Mouse (Mus musculus) retina, postnatal 1 day (tissue): ENCODE results near the gene Gpi1.

ENCODE experiments used
- DNase-seq: peaks from one replicate; pipeline ENCODE4 v3.0.0-alpha.2; 2012

Gpi1 gene

GRCm38 (mm10) chr7:34230116-34230515 is at the start of gene Gpi1:
TSS of gene Gpi1 (minus strand) at chr7:34230336.
- DNase-seq = peak; percentile 92

DNA sequence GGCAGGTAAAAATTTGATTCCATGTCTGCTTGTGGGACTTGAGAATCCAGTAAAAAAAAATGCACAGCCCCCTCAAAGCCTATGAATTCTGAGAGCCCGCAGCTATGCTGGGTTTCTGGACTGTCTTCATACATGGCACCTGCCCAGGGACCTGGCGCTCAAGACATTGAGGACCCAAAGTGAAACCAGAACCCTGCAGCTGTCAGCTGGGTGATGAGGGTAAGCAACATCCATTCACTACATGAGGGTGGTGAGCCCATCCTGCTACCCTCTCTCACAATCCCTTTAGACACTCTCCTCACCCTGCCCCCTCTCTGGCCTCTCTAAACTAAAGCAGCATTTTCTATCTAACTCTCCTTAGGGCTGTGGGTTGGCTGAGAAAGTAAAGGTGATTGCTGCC is 47.5 kb upstream of the Gpi1 start:
- no peak for DNase-seq

DNA sequence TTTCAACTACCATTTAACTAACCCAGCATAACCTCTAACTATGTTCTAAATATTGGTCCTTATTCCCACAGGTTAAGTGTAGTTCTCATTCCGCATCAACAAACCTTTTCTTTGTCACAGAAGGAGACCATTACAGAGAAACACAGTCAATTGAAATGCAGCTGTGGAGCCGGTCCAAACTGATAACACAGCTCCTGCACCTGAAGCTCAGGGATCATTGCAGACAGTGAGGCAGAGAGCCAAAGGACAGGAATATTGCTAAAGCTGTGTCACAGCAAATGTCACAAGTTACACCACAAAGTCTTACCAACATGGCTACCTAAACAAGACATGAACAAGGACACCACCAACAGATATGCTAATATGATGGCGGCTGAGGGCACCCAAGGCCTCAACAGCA is 45.9 kb upstream of the Gpi1 start:
- DNase-seq = no peak

- DNase-seq = peak; percentile 26
Observed at GRCm38 (mm10) chr7:34272465-34272864, 42.3 kb upstream of the Gpi1 start.

DNA sequence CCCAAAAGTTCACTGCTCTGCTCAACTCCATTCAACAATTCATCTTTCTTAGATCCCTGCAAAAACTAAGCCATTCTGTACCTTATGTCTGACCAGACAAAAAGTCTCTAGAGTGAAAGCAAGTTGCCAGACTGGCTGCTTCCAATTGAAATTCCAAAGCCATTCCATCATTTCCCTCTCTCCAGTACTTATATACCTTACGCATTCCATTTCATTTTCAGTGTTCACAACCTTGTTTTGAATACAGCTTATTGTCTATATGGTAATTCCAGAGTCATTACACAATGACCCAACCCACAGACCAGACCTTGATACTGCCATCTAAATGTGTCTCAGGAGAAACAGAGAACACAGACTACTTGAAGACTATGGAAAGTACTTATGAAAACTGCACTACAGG is 38.3 kb upstream of the Gpi1 start:
- no peak for DNase-seq

- DNase-seq = peak; percentile 17
Observed at GRCm38 (mm10) chr7:34266421-34266820, 36.3 kb upstream of the Gpi1 start.

GRCm38 (mm10) chr7:34265876-34266346 is 35.8 kb upstream of the Gpi1 start:
- peak; percentile 66 for DNase-seq

DNA sequence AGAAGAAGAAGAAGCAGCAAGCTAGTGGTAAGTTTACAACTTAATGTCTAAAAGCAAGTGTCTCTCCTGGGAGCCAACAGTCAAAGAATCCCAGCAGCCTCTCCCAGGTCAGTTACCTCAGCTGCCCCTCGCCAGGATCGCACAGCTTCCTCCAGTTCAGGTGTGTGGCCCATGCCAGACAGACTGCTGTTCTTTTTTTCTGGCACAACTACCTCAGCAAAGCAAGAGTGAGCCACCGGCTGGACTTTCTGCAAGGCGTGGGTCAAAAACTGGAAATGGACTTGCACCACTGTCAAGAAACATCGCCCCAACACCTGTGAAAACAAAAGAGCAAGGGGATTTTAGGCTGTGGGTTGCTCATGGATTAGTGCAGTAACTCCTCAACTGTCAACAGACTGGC is 33.3 kb upstream of the Gpi1 start:
- DNase-seq = no peak

DNA sequence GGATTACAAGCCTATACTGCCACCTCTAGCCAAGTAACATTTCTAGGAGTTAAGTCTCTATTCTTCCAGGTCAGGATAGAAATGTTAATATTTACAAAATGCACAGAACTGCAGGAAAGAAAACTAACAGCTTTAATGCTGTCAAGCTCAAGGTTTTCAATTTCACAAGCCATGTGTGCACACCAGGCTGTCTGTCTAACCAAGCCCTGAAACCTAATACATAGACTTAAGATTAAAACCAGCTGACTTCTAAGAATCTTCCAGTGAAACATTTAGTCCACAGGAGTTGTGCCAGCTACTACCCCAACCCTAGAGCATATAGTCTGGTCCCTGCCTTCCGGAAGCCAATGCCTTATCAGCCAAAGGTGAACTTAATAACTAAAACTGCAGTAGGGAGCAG is 28.3 kb upstream of the Gpi1 start:
- DNase-seq = no peak

DNA sequence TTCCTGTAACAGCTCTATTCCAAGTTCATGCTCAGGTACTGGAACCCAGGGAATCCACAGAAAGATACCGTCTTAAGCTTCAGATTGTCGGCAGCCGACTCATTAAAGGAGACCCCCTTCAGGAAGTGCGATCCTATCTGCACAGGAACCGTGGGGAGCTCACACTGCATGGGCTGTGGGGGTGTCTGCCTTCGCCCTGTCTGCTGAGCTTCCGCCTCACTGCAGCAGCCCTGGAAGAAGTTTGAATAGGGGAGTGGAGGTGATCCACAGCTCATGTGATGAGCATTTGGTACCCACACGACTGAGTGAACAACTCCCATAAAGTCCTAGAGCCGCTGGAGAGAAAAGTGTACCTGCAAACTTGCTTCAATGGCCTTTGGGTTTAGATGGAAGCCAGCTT is 27.1 kb upstream of the Gpi1 start:
- DNase-seq = no peak

GRCm38 (mm10) chr7:34255916-34256315 is 25.8 kb upstream of the Gpi1 start:
- no peak for DNase-seq

DNA sequence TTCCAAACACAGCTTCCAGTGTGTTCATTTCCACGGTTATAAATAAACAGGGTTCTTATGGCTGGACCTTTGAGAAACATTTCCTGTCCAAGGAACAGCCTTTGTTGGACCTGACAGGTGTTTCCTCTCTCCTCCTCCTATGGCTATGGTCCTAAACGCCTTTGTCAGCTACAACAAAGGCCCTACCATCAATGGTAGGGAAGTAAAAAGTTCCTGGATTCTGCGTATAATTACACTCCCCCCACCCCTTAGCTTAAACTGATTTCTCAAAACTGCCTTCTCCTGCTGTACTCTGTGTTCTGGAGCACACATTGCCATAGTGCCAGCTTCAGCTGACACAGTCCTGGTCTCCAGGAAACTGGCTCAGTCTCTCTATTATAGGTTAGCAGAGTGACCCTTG is 25.0 kb upstream of the Gpi1 start:
- DNase-seq = no peak

GRCm38 (mm10) chr7:34252030-34252429 is 21.9 kb upstream of the Gpi1 start:
- peak; percentile 41 for DNase-seq

- DNase-seq = no peak
Observed at GRCm38 (mm10) chr7:34250738-34251137, 20.6 kb upstream of the Gpi1 start, which contains the start of gene Gm6096. TSS of gene Gm6096 (plus strand) at chr7:34251038.

GRCm38 (mm10) chr7:34246870-34247499 is 16.8 kb upstream of the Gpi1 start:
- no peak for DNase-seq

DNA sequence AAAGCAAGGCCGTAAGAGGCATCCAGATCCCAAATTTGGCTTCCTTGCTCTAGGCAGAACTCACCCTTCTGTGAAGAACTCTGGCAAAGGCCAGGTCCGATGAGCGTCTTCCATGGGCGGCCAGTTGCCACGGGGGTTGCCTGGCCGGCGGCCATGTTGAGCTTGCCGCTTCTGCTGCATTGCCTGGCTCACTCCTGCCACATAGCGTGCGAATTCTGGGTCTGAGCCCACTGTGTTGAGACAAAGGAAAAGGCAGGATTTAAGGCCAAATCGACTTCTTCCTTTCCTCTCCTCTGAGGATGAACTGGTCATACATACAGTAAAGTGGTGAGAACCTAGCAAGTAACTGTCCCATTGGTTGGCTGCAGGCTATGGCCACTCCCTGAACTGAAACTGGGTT is 12.0 kb upstream of the Gpi1 start:
- DNase-seq = no peak

- no peak for DNase-seq
Observed at GRCm38 (mm10) chr7:34238086-34238485, 8.0 kb upstream of the Gpi1 start.

DNA sequence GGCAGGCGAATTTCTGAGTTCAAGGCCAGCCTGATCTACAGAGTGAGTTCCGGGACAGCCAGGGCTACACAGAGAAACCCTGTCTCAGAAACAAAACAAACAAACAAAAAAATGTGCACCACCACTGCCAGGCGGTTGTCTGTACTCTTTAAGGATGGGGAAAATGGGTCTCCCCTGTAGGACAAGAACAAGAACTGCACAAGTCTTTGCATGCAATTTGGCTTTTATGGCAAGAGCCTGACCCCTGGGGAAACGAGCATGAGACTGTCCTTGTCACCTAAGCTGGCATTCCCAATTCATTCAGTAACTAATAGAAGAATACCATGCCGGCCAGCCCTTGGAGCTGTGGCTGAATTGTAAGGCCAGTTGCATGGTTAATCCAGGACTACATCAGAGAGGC is 5.5 kb upstream of the Gpi1 start:
- DNase-seq = no peak

- peak; percentile 3 for DNase-seq
Observed at GRCm38 (mm10) chr7:34234610-34235561, 4.8 kb upstream of the Gpi1 start.

DNA sequence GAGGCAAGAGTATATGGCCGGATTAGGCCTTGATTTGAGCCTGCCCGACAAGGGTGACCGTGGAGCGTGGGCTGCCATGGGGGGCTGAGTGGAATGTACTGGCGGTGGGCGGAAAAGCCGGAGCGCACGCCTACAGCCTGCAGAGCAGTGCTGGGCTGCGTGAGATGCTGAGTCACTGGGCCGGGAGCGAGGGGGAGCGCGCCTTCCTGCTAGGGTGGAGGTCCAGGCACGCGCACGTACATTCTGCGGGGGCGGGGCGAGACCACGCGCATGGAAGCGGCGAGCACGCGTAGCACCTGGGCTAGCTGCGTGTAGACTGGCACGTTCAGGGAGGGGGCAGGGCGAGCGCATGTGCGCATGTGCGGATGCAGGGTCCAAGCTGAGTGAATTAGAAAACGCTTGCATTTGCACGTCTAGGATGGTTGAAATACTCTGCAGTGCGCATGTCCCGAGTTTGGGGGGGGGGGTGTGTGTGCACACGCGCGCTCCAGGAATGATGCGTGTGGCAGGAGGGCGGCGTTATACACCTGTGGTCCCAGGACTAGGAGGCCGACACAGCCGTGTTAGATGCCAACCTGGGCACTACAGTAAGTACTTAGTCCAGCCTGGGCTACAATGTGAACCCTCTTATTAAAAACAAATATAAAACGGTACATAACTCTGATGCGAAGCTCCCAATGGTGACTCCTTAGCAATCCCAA is 3.9 kb upstream of the Gpi1 start:
- DNase-seq = peak; percentile 98

- DNase-seq = no peak
Observed at GRCm38 (mm10) chr7:34232785-34233725, 2.9 kb upstream of the Gpi1 start.

DNA sequence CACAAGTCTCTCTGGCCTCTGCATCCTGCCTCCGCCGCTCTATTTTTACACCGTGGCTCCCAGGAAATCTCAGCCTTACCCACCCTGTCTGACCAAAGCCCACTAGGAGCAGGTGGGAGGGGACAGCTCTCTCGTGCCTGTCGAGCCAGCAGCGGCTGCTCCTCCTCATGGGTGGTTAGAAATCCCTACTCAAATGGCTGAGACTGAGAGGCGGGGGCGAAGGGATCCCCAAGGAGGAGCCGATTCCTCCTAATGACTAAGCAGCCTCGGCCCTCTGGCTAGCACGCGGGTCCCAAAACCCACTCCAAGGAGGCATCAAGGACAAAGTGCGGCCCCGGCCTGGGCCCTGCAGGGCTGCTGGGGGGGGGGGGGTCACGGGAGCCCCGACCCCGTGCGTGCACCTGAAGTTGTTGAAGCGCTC is 435 bp downstream of the Gpi1 start:
- DNase-seq = peak; percentile 77
